9 mouse cellular contexts compared by ENCODE assay signal in the genomic region with DNA sequence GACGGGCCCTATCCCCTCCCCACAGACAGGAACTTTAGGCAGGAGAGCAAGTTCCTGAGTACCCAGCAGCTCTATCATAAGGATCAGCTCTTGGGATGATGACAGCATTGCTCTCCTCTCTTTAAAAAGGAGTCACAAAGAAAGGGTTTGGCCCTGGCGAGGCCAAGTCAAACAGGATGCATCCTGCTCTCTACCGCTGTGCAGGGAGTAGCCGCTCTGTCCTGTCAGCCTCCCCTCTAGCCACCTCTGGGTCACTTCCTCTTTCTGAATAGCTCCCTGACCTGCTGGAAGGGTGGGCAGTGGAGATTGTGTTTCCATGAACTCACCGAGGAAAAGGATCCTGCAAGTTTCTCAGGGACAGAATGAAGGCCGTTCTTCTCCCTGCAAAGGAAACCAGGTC.
DNase-seq lines count a peak whose midpoint lies in the region; ATAC-seq and TF ChIP-seq lines count a peak whose summit lies in the region.
"Had no signal": no experiment of that assay in that cellular context is flagged by ENCODE, and none has a peak within 500 bp of the region (broad histone marks: within the 10 kb centered on the region; RNA-seq: fewer than 3 reads in every experiment).

No protein-coding gene starts in this region.

- peak overlapping the region; percentile 12; the same call in 1 of the 2 replicates for H3K27ac ChIP-seq in intestine, embryonic 14.5 days (ENCODE audit: low read depth)
- no peak overlapping the region; the same call in 1 of the 2 replicates for H3K27ac ChIP-seq in intestine, postnatal 0 days (ENCODE audit: low read depth, low read length)
- H3K27ac ChIP-seq in kidney, adult 2 months (ENCODE audit: insufficient read depth, low read depth, low read length): 0 out of 2 replicates have a peak overlapping the region, but pooled peaks have one; percentile 20
- H3K27ac ChIP-seq: embryonic facial prominence, embryonic 13.5 days had no signal

- no peaks in the 10 kb centered on the region for H3K36me3 ChIP-seq in intestine, embryonic 14.5 days (ENCODE audit: control insufficient read depth, insufficient read depth, low read length)
- H3K36me3 ChIP-seq in intestine, postnatal 0 days (ENCODE audit: control insufficient read depth, insufficient read depth): no peaks in the 10 kb centered on the region
- no peaks in the 10 kb centered on the region for H3K36me3 ChIP-seq in kidney, adult 2 months (ENCODE audit: control insufficient read depth, insufficient read depth, low read length)
- H3K36me3 ChIP-seq: embryonic facial prominence, embryonic 13.5 days had no signal

- peaks cover 15% of the 10 kb centered on the region for H3K4me1 ChIP-seq in intestine, embryonic 14.5 days (replicated peaks; ENCODE audit: control insufficient read depth, insufficient read depth, low read length)
- no peaks in the 10 kb centered on the region; the same call in 1 of the 2 replicates for H3K4me1 ChIP-seq in intestine, postnatal 0 days (replicated peaks; ENCODE audit: control insufficient read depth, insufficient read depth, low read length)
- H3K4me1 ChIP-seq in kidney, adult 2 months (ENCODE audit: control insufficient read depth, insufficient read depth, low read length): no peaks in the 10 kb centered on the region

- 0 out of 2 replicates have a peak, but pooled peaks cover 3% of the 10 kb centered on the region for H3K9me3 ChIP-seq in intestine, embryonic 14.5 days (ENCODE audit: control insufficient read depth, low read length)
- H3K9me3 ChIP-seq in intestine, postnatal 0 days (ENCODE audit: control insufficient read depth): no peaks in the 10 kb centered on the region

- no peak overlapping the region for H3K4me2 ChIP-seq in intestine, embryonic 14.5 days (ENCODE audit: low read length)
- H3K4me2 ChIP-seq in intestine, postnatal 0 days (replicated peaks; ENCODE audit: low read depth): no peak overlapping the region
- H3K4me2 ChIP-seq: embryonic facial prominence, embryonic 13.5 days had no signal

- no peaks in the 10 kb centered on the region for H3K27me3 ChIP-seq in intestine, embryonic 14.5 days (replicated peaks; ENCODE audit: control insufficient read depth, insufficient read depth, low read length)
- H3K27me3 ChIP-seq in intestine, postnatal 0 days (replicated peaks; ENCODE audit: control insufficient read depth, insufficient read depth, low read length): no peaks in the 10 kb centered on the region
- H3K27me3 ChIP-seq in kidney, adult 2 months (replicated peaks; ENCODE audit: control insufficient read depth, insufficient read depth, low read length): no peaks in the 10 kb centered on the region
- H3K27me3 ChIP-seq: embryonic facial prominence, embryonic 13.5 days had no signal

- H3K4me3 ChIP-seq in intestine, embryonic 14.5 days (ENCODE audit: low read depth, low read length): no peak overlapping the region
- H3K4me3 ChIP-seq in intestine, postnatal 0 days (ENCODE audit: low read depth, low read length): no peak overlapping the region
- no peak overlapping the region for H3K4me3 ChIP-seq in kidney, adult 2 months (ENCODE audit: insufficient read depth, low read depth, low read length)
- H3K4me3 ChIP-seq: embryonic facial prominence, embryonic 13.5 days had no signal

- no peak overlapping the region for H3K9ac ChIP-seq in intestine, embryonic 14.5 days (ENCODE audit: low read length)
- no peak overlapping the region for H3K9ac ChIP-seq in intestine, postnatal 0 days (ENCODE audit: low read depth, low read length)
- H3K9ac ChIP-seq: embryonic facial prominence, embryonic 13.5 days had no signal

- ATAC-seq in intestine, embryonic 14.5 days (replicated peaks; ENCODE audit: low FRiP score, low TSS enrichment, low read depth): no peak
- ATAC-seq in intestine, postnatal 0 days: no peak
- ATAC-seq in granulocyte monocyte progenitor cell, adult 5-6 weeks (replicated peaks; ENCODE audit: poor library complexity, severe bottlenecking): peak; percentile 89

- no peak for DNase-seq in intestine, embryonic 14.5 days (ENCODE audit: low spot score)
- DNase-seq in kidney, adult 2 months: peak; percentile 56
- DNase-seq in lung, postnatal 10 days: peak; percentile 61
- DNase-seq in left cerebral cortex, adult 9 months (ENCODE audit: low spot score in 2 of 2): no peak
- DNase-seq in cerebellum, postnatal 36 days: no peak
- no peak for DNase-seq in spleen, adult 12 weeks (ENCODE audit: low spot score)

- TF ChIP-seq CTCF in intestine, postnatal 0 days (IDR thresholded peaks at IDR 0.05; ENCODE audit: low read depth): no peak
- TF ChIP-seq CTCF in kidney, adult 2 months (conservative IDR thresholded peaks at IDR 0.05; ENCODE audit: insufficient read depth, insufficient read length, low read depth, low read length): no peak

- WGBS in intestine, embryonic 14.5 days: 61% methylated on average over 6 of the region's 6 CpGs
- 60% methylated on average over 6 of the region's 6 CpGs for WGBS in intestine, postnatal 0 days
- 57% methylated on average over 6 of the region's 6 CpGs for WGBS in kidney, adult 2 months

- no peak for TF ChIP-seq POLR2A in kidney, adult 2 months (IDR thresholded peaks at IDR 0.05; ENCODE audit: low read depth, low read length)

Comparison
In these comparisons a context has a peak if more than half of its experiments do, and no peak if none do; other contexts are left out.
1. DNase-seq: peak in kidney, adult 2 months (single experiment) and lung, postnatal 10 days (single experiment); none in intestine, embryonic 14.5 days (single experiment), left cerebral cortex, adult 9 months (0 of 2), cerebellum, postnatal 36 days (0 of 2) and spleen, adult 12 weeks (single experiment).